ENCODE assay signal across 8 mouse cellular contexts in the genomic region with DNA sequence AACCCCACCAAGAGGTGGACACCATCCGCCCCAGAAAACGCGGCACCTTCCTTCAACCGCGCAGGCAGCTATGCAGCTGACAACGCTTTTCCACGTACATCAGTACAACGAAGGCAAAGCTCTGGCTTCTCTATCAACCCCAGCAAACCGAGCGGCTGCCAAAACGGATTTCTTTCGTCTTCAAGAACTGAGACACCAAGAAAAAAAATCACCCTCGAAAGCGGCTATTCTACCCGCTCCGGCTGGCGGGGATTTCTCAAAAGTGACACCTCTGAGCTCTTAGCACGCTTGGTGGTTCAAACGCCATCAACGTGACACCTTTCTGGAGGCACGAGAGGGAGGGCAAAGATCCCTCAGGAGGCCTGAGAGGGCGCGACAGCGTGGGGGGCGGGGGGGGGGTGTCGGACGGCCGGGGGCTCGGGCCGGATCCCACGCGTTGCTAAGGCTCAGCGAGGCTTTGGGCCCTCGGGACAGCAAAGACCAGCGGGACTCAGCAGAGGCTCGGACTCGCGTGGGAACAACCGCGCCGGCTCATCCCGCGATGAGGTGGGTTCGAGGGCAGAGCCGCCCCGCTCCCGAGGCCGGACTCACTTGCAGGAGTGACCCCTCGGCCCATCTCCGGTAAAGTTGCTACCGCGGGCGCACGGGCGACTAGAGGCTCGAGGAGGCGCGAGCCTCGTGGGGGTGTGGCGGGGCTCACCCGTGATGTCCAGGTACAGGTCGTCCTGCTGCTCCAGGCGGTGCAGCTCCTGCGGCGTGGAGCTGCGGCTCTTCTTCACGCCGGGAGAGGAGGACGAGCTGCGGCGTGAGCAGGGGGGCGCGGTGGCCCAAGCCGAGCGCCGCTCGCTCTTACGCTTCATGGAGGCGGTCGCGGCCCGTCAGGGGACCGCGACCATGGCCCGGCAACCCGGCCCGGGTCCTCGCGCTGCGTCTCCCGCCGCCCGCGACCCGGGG. TPM values are rescaled to one million over a fixed set of nuclear protein-coding genes. Genes with fewer than 3 reads are reported as not detected.
A peak's percentile ranks its signal among the peaks of the same experiment; 100 is the strongest.
DNase-seq lines count a peak whose midpoint lies in the region; ATAC-seq and TF ChIP-seq lines count a peak whose summit lies in the region.

No protein-coding gene starts in this region.

- TF ChIP-seq CTCF in lung, adult 2 months (IDR thresholded peaks at IDR 0.05; ENCODE audit: insufficient read depth, low read length), result no peak
- no peak for TF ChIP-seq CTCF in hindbrain, postnatal 0 days (IDR thresholded peaks at IDR 0.05; ENCODE audit: low read depth)
- TF ChIP-seq CTCF in liver, embryonic 14.5 days (IDR thresholded peaks at IDR 0.05; ENCODE audit: low read depth), result no peak

- no peak for TF ChIP-seq EP300 in liver, embryonic 14.5 days (IDR thresholded peaks at IDR 0.05; ENCODE audit: low read depth)

- peak; percentile 72 for ATAC-seq in hindbrain, postnatal 0 days
- ATAC-seq in liver, embryonic 14.5 days (ENCODE audit: insufficient read depth), result peak; percentile 50
- ATAC-seq in neural tube, embryonic 14.5 days (ENCODE audit: low read depth), result peak; percentile 82

- H3K4me3 ChIP-seq in lung, adult 2 months (replicated peaks; ENCODE audit: extremely low read depth, low read depth, low read length), result peak overlapping the region; percentile 62
- H3K4me3 ChIP-seq in forebrain, embryonic 10.5 days, result peak overlapping the region; percentile 84
- H3K4me3 ChIP-seq in hindbrain, postnatal 0 days (ENCODE audit: low read length), result peak overlapping the region; percentile 76
- H3K4me3 ChIP-seq in liver, embryonic 14.5 days (ENCODE audit: insufficient read depth in 1 of 2, low read depth in 2 of 2, low read length in 2 of 2), result peak overlapping the region; percentile 66 to 69
- peak overlapping the region; percentile 78 for H3K4me3 ChIP-seq in neural tube, embryonic 14.5 days (ENCODE audit: low read depth, low read length)

- H3K4me2 ChIP-seq in hindbrain, postnatal 0 days (ENCODE audit: low read depth, low read length), result peak overlapping the region; percentile 100
- H3K4me2 ChIP-seq in liver, embryonic 14.5 days (ENCODE audit: low read depth), result peak overlapping the region; percentile 98
- peak overlapping the region; percentile 100 for H3K4me2 ChIP-seq in neural tube, embryonic 14.5 days (ENCODE audit: low read depth, low read length)

- H3K27ac ChIP-seq in forebrain, embryonic 10.5 days, result peak overlapping the region; percentile 90
- no peak overlapping the region for H3K27ac ChIP-seq in hindbrain, postnatal 0 days
- H3K27ac ChIP-seq in liver, embryonic 14.5 days, result no peak overlapping the region
- no peak overlapping the region for H3K27ac ChIP-seq in neural tube, embryonic 14.5 days (ENCODE audit: low read depth, low read length)

- peaks cover 34% of the 10 kb centered on the region for H3K27me3 ChIP-seq in forebrain, embryonic 10.5 days (ENCODE audit: poor library complexity, severe bottlenecking)
- peaks cover 7% of the 10 kb centered on the region; the same call in 1 of the 2 replicates for H3K27me3 ChIP-seq in hindbrain, postnatal 0 days (ENCODE audit: insufficient read depth, low read length)
- H3K27me3 ChIP-seq in liver, embryonic 14.5 days (ENCODE audit: control insufficient read depth, insufficient read depth, low read length), result peaks cover 32% of the 10 kb centered on the region
- H3K27me3 ChIP-seq in neural tube, embryonic 14.5 days (ENCODE audit: control insufficient read depth, insufficient read depth, low read length), result peaks cover 9% of the 10 kb centered on the region

- TF ChIP-seq POLR2A in lung, adult 2 months (IDR thresholded peaks at IDR 0.05; ENCODE audit: borderline replicate concordance, extremely low read depth, low read depth, low read length), result no peak

- peak; percentile 36 for DNase-seq in lung, adult 2 months
- no peak for DNase-seq in lung, postnatal 25 days (ENCODE audit: low spot score)
- DNase-seq in adrenal gland, adult 2 months, result peak; percentile 51
- peak; percentile 38 for DNase-seq in forebrain, embryonic 10.5 days (ENCODE audit: extremely low spot score, low spot score)
- DNase-seq in hindbrain, postnatal 0 days (ENCODE audit: low spot score), result peak; percentile 48
- DNase-seq in liver, embryonic 14.5 days (ENCODE audit: low read depth in 3 of 3, low spot score in 3 of 3), result no peak
- no peak for DNase-seq in MN1 (ENCODE audit: low spot score)

- peak overlapping the region; percentile 56 for H3K9ac ChIP-seq in hindbrain, postnatal 0 days (replicated peaks; ENCODE audit: low read length)
- peak overlapping the region; percentile 35 for H3K9ac ChIP-seq in liver, embryonic 14.5 days (replicated peaks)
- H3K9ac ChIP-seq in neural tube, embryonic 14.5 days (replicated peaks; ENCODE audit: low read depth, low read length), result peak overlapping the region; percentile 69

- WGBS in lung, adult 2 months, result 3% methylated on average over 95 of the region's 95 CpGs
- under 1% methylated on average over 90 of the region's 95 CpGs for WGBS in forebrain, embryonic 10.5 days
- WGBS in hindbrain, postnatal 0 days, result under 1% methylated on average over 85 of the region's 95 CpGs
- under 1% methylated on average over 91 of the region's 95 CpGs for WGBS in liver, embryonic 14.5 days (ENCODE audit: insufficient replicate concordance)
- under 1% methylated on average over 77 of the region's 95 CpGs for WGBS in neural tube, embryonic 14.5 days

- H3K36me3 ChIP-seq in forebrain, embryonic 10.5 days (replicated peaks), result no peaks in the 10 kb centered on the region
- H3K36me3 ChIP-seq in hindbrain, postnatal 0 days (ENCODE audit: insufficient read depth, low read length), result no peaks in the 10 kb centered on the region
- no peaks in the 10 kb centered on the region for H3K36me3 ChIP-seq in liver, embryonic 14.5 days (replicated peaks; ENCODE audit: control insufficient read depth, insufficient read depth, low read depth)
- H3K36me3 ChIP-seq in neural tube, embryonic 14.5 days (ENCODE audit: control insufficient read depth, insufficient read depth, low read length), result no peaks in the 10 kb centered on the region

- peaks cover 4% of the 10 kb centered on the region; the same call in 1 of the 2 replicates for H3K4me1 ChIP-seq in lung, adult 2 months (ENCODE audit: control insufficient read depth, insufficient read depth, low read length)
- peaks cover 26% of the 10 kb centered on the region for H3K4me1 ChIP-seq in forebrain, embryonic 10.5 days
- 0 out of 2 replicates have a peak, but pooled peaks cover 4% of the 10 kb centered on the region for H3K4me1 ChIP-seq in hindbrain, postnatal 0 days (ENCODE audit: insufficient read depth, low read length)
- H3K4me1 ChIP-seq in liver, embryonic 14.5 days (replicated peaks; ENCODE audit: control insufficient read depth in 2 of 2, insufficient read depth in 2 of 2, low read length in 1 of 2), result peaks cover 0 to 13% of the 10 kb centered on the region in 2 experiments; a peak in 2 of 4 replicates
- H3K4me1 ChIP-seq in neural tube, embryonic 14.5 days (ENCODE audit: control insufficient read depth, insufficient read depth, low read length), result 0 out of 2 replicates have a peak, but pooled peaks cover 6% of the 10 kb centered on the region

- H3K9me3 ChIP-seq in forebrain, embryonic 10.5 days, result no peaks in the 10 kb centered on the region
- no peaks in the 10 kb centered on the region for H3K9me3 ChIP-seq in hindbrain, postnatal 0 days (ENCODE audit: low read length)
- no peaks in the 10 kb centered on the region for H3K9me3 ChIP-seq in liver, embryonic 14.5 days (ENCODE audit: control insufficient read depth, low read length)
- no peaks in the 10 kb centered on the region for H3K9me3 ChIP-seq in neural tube, embryonic 14.5 days (ENCODE audit: control insufficient read depth, low read length)

RNA-seq across cellular contexts. Expression of gene Cdc14b, which starts 0.9 kb away (rescaled TPM):
- 4.2 and 6.6 TPM in 2 replicates for polyA plus RNA-seq in lung, adult 2 months (2012; rRNA removed)
- 10 to 100 TPM in 1 of 2 experiments, 1 to 10 TPM in 1; 8.9 to 10.4 TPM for total RNA-seq in adrenal gland, adult 2 months (2021)
- 2.9 and 4.1 TPM in 2 replicates for polyA plus RNA-seq in adrenal gland, adult 2 months (2012; rRNA removed)
- 18.8 TPM in 2 replicates for polyA plus RNA-seq in forebrain, embryonic 10.5 days (2016; fragmentation: Nextera tagmentation; extraction: Ambion mirVana)
- 2.2 and 5.5 TPM in 2 replicates for total RNA-seq in hindbrain, postnatal 0 days (2014; rRNA removed)
- polyA plus RNA-seq in hindbrain, postnatal 0 days (2015; fragmentation: Nextera tagmentation; extraction: Ambion mirVana), result 2.3 and 2.7 TPM in 2 replicates
- 3.4 and 4.1 TPM in 2 replicates for polyA plus RNA-seq in liver, embryonic 14.5 days (2012; rRNA removed)
- polyA plus RNA-seq in liver, embryonic 14.5 days (2014; fragmentation: Nextera tagmentation; extraction: Ambion mirVana), result 5.6 and 8.9 TPM in 2 replicates
- polyA plus RNA-seq in neural tube, embryonic 14.5 days (2014; fragmentation: Nextera tagmentation; extraction: Ambion mirVana), result 3.5 and 4.0 TPM in 2 replicates

RNA-seq across cellular contexts. Expression of gene Aaed1, which starts 38.3 kb away (rescaled TPM):
- polyA plus RNA-seq in lung, adult 2 months (2012; rRNA removed), result 17.8 and 18.0 TPM in 2 replicates
- 10 to 100 TPM; 49.7 to 55.9 TPM for total RNA-seq in adrenal gland, adult 2 months (2021)
- polyA plus RNA-seq in adrenal gland, adult 2 months (2012; rRNA removed), result 6.0 and 6.2 TPM in 2 replicates
- polyA plus RNA-seq in forebrain, embryonic 10.5 days (2016; fragmentation: Nextera tagmentation; extraction: Ambion mirVana), result 26.3 and 27.2 TPM in 2 replicates
- total RNA-seq in hindbrain, postnatal 0 days (2014; rRNA removed), result 10.5 and 13.5 TPM in 2 replicates
- polyA plus RNA-seq in hindbrain, postnatal 0 days (2015; fragmentation: Nextera tagmentation; extraction: Ambion mirVana), result 16.0 and 18.6 TPM in 2 replicates
- 4.3 and 7.0 TPM in 2 replicates for polyA plus RNA-seq in liver, embryonic 14.5 days (2012; rRNA removed)
- polyA plus RNA-seq in liver, embryonic 14.5 days (2014; fragmentation: Nextera tagmentation; extraction: Ambion mirVana), result 14.9 and 15.0 TPM in 2 replicates
- polyA plus RNA-seq in neural tube, embryonic 14.5 days (2014; fragmentation: Nextera tagmentation; extraction: Ambion mirVana), result 11.8 and 15.0 TPM in 2 replicates

Comparison
In these comparisons a context has a peak if more than half of its experiments do, and no peak if none do; other contexts are left out.
1. DNase-seq: peak in lung, adult 2 months (single experiment), adrenal gland, adult 2 months (single experiment), forebrain, embryonic 10.5 days (single experiment) and hindbrain, postnatal 0 days (single experiment); none in lung, postnatal 25 days (single experiment), liver, embryonic 14.5 days (0 of 3) and MN1 (single experiment).
2. Peak in every context shown above with its lines, with median percentiles within 50 percentile points of each other: H3K4me3 ChIP-seq, ATAC-seq, H3K4me2 ChIP-seq and H3K9ac ChIP-seq.